Mouse (Mus musculus) kidney, adult 11 months (tissue): Measurements from ENCODE around the gene Nipa1.
"Not testable (repeated sequence)": the region's sequence is repeated elsewhere in the genome, so short reads cannot be mapped to it uniquely, and the experiment has no call there.

Experiments used
- DNase-seq: peaks from one replicate; pipeline ENCODE4 v3.0.0; 2022

The Nipa1 gene

GRCm38 (mm10) chr7:56019930-56020253 is at the start of gene Nipa1:
Gene Nipa1 (minus strand): TSS chr7:56019954.
- no peak for DNase-seq

GRCm38 (mm10) chr7:56066634-56067033 is 46.9 kb upstream of the Nipa1 start:
- no peak for DNase-seq

DNA sequence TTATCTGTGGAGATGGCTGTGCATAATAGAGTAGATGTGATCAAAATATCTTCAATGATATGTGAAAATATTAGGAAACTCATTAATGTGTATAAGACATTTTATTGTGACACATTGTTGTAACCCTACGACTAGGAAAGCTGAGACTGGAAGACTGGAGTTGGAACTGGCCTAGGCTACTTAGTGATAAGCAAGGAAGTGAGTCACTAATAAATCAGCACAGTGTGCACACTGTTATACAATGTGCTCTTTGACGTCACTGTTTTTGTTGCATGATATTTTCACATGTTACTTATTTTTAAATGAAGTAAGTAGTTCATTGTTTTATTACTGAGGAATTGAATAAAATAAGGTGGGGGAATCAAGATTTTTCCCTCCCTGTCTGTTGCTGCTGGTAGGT is 46.4 kb upstream of the Nipa1 start:
- DNase-seq, result no peak

GRCm38 (mm10) chr7:56064876-56065275 is 45.1 kb upstream of the Nipa1 start:
- DNase-seq, result peak; percentile 72

DNA sequence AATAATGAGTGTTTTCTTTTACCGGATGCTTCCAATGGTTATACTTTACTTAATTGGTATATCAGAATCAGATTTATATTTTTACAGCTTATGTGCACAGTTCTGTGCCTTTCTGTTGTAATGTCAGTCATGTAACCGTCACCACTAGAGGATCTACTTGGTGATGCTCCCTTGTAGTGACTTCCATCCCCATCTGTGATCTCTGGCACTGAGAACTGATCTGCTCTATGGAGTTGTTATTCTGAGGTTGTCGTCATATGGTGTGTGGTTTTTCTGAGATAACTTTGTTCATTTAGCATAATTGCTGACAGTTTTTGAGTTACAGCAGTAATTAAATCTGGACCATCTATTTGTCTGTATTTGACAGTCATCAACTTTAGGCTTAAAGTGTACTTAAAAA is 35.6 kb upstream of the Nipa1 start:
- DNase-seq, result no peak

- DNase-seq, result no peak
These were observed 33.2 kb upstream of the Nipa1 start for GRCm38 (mm10) chr7:56052996-56053395.

- DNase-seq, result peak; percentile 30
These were observed 30.7 kb upstream of the Nipa1 start for GRCm38 (mm10) chr7:56050487-56050911.

DNA sequence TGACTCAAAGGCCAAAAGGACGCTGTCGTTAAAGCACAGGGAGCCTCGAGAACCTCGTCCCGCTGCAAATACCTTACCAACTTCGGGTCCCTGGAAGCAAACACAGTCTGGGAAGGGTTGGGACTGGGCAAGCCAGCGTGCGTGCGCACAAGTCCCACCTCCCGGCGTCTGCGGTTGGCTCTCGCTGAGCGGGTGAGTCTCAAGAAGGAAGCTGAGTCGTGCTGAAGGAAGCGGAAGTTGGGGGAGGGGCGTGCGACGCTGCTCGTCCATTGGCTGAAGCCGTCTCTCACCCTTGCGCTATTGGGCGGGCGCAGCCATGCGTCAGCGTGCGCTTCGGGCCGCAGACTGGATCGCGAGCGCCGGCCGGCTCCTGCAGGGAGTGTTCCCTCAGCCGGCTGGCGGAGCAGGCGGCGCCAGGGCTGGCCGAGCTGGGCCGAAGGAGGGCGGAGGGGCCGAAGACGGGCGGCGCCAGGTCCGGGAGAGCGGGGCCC is 30.1 kb upstream of the Nipa1 start, which contains the start of gene Herc2:
TSS of gene Herc2 (plus strand) at position 366 of the 491 bp plus-strand sequence.
- DNase-seq, result peak; percentile 100

GRCm38 (mm10) chr7:56047178-56047577 is 27.4 kb upstream of the Nipa1 start:
- DNase-seq, result no peak

- no peak for DNase-seq
These were observed 24.5 kb upstream of the Nipa1 start for GRCm38 (mm10) chr7:56044267-56044629.

- DNase-seq, result no peak
These were observed 24.0 kb upstream of the Nipa1 start for GRCm38 (mm10) chr7:56043577-56044266.

GRCm38 (mm10) chr7:56042353-56042752 is 22.6 kb upstream of the Nipa1 start:
- peak; percentile 57 for DNase-seq

DNA sequence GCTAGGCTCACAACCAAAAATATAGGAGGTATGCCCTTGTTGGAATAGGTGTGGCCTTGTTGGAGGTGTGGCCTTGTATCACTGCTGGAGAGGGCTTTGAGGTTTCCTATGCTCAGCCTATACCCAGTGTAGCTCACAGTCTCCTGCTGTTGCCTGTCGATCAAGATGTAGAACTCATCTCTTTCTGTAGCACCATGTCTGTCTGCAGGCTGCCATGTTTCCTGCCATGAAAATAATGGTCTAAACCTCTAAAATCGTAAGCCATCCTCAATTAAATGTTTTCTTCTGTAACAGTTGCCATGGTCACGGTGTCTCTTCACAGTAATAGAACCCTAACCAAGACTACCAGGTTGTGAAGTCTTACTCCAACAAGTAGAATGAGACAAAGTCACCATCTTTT is 3.8 kb upstream of the Nipa1 start:
- DNase-seq, result no peak

DNA sequence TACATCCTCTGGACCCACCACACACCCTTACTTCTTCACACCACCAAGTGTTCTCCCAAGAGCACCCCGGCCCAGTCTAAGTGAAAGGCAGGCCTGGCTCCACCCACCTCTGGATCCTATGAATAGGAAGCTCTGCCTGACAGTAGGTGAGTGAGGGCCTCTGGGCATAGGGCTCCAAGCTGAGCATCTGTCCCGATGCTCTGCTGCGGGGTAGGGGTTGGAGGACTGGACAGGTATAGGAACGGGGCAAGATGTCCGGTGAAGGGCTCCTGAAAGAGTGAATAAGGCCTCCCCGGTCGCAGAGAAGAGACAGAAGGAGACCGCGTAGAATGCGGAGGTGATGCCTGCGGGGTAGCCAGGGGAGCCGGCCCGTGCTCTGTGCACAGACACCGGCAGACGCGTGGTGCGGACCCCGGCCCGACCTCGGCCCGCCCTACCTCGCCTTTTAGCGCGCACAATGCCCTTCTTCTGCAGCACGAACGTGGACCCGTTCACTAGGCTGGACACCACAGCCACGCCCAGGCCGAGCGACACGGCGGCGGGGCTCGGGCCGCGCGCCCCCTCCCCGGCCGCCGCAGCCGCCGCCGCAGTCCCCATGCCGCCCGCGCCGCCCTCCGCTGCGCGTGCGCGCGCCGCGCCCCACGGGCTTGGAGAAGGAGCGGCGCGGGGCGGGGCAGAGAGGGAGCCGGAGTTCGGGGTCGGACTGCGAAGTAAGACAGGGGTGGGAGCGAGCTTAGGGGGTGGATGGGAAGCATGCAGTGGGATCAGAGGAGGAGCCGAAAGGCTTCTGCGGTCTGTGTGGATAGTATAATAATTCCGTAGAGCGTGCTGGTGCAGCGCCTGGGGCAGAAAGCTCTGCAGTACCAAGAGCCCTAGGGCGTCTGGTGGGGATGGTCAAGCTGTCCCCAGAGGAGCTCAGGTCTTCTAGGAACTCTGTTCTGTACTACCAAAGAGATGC is 503 bp downstream of the Nipa1 start:
- peak; percentile 54 for DNase-seq

DNA sequence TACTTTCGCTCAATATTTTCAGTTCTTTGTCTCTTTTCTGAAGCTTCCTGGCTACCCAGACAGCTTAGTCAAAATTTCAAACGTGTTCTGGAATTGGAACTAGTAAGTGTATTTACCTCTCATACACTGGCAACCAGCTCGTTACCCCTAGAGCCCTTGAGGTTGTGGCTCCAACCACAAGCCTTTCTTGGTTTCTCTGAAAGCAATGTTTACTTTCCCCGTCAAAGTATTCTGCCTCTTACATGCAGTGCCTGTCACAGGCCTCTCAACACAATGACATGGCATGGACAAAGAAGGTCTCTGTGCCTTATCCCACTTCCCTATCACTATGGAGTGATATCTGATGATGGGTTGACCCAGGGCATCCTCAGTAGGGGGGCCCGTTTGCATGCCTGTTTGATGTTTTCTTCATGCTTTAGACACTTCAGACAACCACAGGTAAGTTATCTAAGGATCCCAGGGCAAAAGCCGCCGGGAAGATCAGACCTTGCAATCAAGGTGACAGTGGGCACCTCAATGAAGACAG is 1.2 kb downstream of the Nipa1 start:
- no peak for DNase-seq

DNA sequence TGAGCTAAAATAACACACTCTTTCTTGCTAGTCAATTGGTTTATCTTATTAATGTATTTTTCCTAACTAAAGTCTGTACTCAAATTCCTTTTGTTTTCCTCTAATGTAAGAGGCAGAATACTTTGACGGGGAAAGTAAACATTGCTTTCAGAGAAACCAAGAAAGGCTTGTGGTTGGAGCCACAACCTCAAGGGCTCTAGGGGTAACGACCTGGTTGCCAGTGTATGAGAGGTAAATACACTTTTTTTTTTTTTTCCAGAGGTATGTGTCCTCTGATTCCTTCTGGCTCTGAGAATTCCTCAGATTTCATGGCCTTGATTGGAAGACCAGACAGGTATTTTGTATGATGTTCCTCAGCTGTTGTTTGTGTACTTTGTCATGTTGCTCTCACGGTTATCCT is 2.0 kb downstream of the Nipa1 start:
- DNase-seq, result no peak

DNA sequence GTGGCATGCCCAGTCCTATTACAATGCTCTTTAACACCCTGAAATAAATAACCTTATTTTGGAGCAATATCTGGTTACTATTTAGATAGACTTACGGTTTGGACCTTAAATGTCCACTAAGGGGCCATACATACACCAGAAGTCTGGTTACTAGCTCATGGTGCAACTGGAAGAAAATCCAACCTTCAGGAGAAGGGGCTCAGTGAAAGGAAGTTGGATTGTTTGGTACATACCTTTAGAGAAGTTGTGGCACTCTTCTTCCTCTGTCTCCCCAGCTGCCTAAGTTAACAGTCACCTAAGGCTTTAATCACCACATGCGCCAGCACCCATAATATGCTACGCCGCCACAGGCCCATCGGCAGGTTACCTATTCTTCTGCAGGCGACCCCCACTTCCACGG is 3.9 kb downstream of the Nipa1 start:
- DNase-seq, result no peak

- DNase-seq, result no peak
These were observed 4.6 kb downstream of the Nipa1 start for GRCm38 (mm10) chr7:56015172-56015571.

DNA sequence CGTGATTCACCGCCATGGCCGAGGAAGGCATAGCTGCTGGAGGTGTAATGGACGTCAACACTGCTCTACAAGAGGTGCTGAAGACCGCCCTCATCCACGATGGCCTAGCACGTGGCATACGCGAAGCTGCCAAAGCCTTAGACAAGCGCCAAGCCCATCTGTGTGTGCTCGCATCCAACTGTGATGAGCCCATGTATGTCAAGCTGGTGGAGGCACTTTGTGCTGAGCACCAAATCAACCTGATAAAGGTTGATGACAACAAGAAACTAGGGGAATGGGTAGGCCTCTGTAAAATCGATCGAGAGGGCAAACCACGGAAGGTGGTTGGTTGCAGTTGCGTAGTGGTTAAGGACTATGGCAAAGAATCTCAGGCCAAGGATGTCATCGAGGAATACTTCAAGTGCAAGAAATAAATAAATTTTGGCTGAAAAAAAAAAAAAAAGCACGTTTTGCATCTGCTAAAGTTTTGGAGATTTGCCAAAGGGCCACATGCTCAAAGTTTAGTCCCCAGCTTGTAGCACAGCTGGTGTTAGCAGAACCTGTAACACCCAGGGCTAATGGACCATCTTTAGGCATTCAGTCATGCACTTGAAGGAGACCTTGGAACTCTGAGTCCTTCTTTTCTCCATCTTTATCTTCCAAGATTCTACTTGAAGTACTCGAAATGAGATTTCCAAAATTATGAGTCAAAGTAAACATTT is 5.6 kb downstream of the Nipa1 start:
- not testable (repeated sequence) for DNase-seq

DNA sequence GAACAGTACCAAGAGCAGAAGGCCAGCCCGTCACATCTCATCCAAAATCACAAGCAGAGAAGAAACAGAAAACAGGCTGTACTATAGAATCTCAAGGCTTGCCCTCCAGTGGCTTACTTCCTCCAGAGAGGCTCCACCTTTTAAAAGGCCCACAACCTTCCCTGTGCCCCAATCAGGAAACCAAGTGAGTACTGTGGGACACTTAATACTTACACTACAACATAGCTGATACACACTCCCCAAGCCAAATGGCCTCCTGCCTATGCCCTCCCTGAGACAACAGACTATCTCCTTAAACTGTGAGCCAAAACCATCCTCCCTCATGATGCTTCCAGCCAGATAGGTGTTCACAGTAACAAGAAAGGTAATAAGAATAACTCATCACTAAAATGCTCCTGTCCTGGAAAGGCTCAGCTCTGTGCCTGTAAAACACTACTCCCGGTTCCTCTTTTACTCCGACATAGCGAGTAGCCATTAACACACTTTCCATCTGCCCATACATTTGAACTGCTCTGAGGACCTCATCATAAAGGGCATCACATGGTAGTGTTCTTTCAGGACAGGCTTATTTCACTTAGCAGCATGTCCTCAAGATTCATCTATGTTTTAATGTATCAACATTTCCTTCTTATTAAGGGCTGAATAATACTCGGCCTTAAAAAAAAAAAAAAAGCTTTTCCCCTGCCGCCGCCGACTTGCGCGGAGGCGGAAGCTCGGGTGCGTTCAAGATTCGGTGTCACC is 6.3 kb downstream of the Nipa1 start:
- no peak for DNase-seq

DNA sequence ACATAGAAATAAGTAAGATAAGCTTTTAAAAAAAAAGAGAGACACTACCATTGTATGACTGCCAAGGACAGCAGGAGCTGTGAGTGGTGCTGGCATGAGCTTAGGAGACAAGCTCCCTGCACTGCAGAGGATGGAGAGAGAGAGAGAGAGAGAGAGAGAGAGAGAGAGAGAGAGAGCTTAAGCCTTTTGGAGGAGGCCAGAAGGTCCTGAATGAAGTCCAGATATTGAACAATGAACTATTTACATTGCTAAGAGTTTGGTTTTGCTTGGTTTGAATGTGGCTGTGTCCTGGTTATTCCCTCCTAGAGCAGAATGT is 8.8 kb downstream of the Nipa1 start:
- DNase-seq, result no peak

- peak; percentile 24 for DNase-seq
These were observed 9.3 kb downstream of the Nipa1 start for GRCm38 (mm10) chr7:56010318-56011017.
